Mouse (Mus musculus): Measurements from ENCODE around the gene Tepsin. TPM values are rescaled to one million over a fixed set of nuclear protein-coding genes. Genes with fewer than 3 reads are reported as not detected.

The Tepsin gene
- polyA plus RNA-seq, 1 experiment from 2014 or later: 14.2 TPM

- 79% methylated on average over 14 of the region's 14 CpGs for WGBS
- H3K27me3 ChIP-seq: no peaks in the 10 kb centered on the region
- no peak overlapping the region for H3K27ac ChIP-seq
- no peak for ATAC-seq (ENCODE audit: borderline replicate concordance, extremely low read depth, low FRiP score, low TSS enrichment)
- H3K9ac ChIP-seq: no peak overlapping the region
- 0 out of 2 replicates have a peak, but pooled peaks cover 2% of the 10 kb centered on the region for H3K4me1 ChIP-seq
- H3K4me2 ChIP-seq: no peak overlapping the region
- no peak overlapping the region for H3K4me3 ChIP-seq
- peaks cover 54% of the 10 kb centered on the region for H3K36me3 ChIP-seq
- H3K9me3 ChIP-seq: no peaks in the 10 kb centered on the region
Observed at GRCm38 (mm10) chr11:120109558-120110210, 11.2 kb upstream of the Tepsin start.

GRCm38 (mm10) chr11:120107796-120108195, 9.3 kb upstream of the Tepsin start:
- Histone ChIP-seq H3K4me3 (no peak overlapping the region), H3K9ac (no peak overlapping the region), H3K27ac (no peak overlapping the region), H3K4me2 (no peak overlapping the region), H3K4me1 (0 out of 2 replicates have a peak, but pooled peaks cover 2% of the 10 kb centered on the region), H3K9me3 (no peaks in the 10 kb centered on the region), H3K36me3 (peaks cover 50% of the 10 kb centered on the region), H3K27me3 (no peaks in the 10 kb centered on the region)
- no peak for ATAC-seq (ENCODE audit: borderline replicate concordance, extremely low read depth, low FRiP score, low TSS enrichment)
- 83% methylated on average over 9 of the region's 9 CpGs for WGBS

- Histone ChIP-seq H3K9me3 (no peaks in the 10 kb centered on the region), H3K4me1 (0 out of 2 replicates have a peak, but pooled peaks cover 2% of the 10 kb centered on the region), H3K9ac (no peak overlapping the region), H3K36me3 (peaks cover 50% of the 10 kb centered on the region), H3K27me3 (no peaks in the 10 kb centered on the region), H3K27ac (no peak overlapping the region), H3K4me2 (no peak overlapping the region), H3K4me3 (no peak overlapping the region)
- 52% methylated on average over 2 of the region's 2 CpGs for WGBS
- ATAC-seq (ENCODE audit: borderline replicate concordance, extremely low read depth, low FRiP score, low TSS enrichment): no peak
Observed at GRCm38 (mm10) chr11:120107026-120107425, 8.5 kb upstream of the Tepsin start.

- Histone ChIP-seq H3K9me3 (no peaks in the 10 kb centered on the region), H3K4me3 (no peak overlapping the region), H3K27ac (no peak overlapping the region), H3K4me2 (no peak overlapping the region), H3K9ac (no peak overlapping the region), H3K36me3 (peaks cover 35% of the 10 kb centered on the region), H3K27me3 (no peaks in the 10 kb centered on the region), H3K4me1 (peaks cover 10% of the 10 kb centered on the region)
- WGBS: 70% methylated on average over 3 of the region's 3 CpGs
- no peak for ATAC-seq (ENCODE audit: borderline replicate concordance, extremely low read depth, low FRiP score, low TSS enrichment)
Observed at GRCm38 (mm10) chr11:120103431-120103997, 5.0 kb upstream of the Tepsin start.

DNA sequence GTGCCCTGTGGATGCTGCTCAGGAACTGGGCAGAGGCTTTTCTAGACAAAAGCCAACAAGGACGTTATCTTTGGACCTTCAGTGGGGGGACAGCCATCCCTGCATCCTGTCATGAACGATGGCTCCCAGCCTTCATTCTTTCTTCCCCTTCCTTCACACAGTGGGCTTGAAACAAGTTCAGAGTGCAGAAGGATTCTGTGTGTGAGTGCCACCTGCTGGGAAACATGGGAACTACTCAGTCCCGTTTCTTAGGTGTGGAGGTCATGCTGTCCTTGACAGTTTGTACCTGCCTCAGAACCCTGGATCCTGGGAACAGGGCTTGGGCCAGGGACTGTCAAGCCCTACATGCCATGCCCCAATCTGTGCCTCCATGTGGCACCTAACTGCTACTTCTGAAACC, 2.5 kb upstream of the Tepsin start:
- ATAC-seq (ENCODE audit: borderline replicate concordance, extremely low read depth, low FRiP score, low TSS enrichment): no peak
- no peak overlapping the region for H3K9ac ChIP-seq
- no peaks in the 10 kb centered on the region for H3K27me3 ChIP-seq
- H3K9me3 ChIP-seq: no peaks in the 10 kb centered on the region
- WGBS: 1% methylated on average over 3 of the region's 3 CpGs
- peaks cover 17% of the 10 kb centered on the region for H3K36me3 ChIP-seq
- H3K4me1 ChIP-seq: peaks cover 20% of the 10 kb centered on the region
- no peak overlapping the region for H3K27ac ChIP-seq
- H3K4me2 ChIP-seq: no peak overlapping the region
- H3K4me3 ChIP-seq: no peak overlapping the region

- Histone ChIP-seq H3K4me3 (no peak overlapping the region), H3K4me2 (no peak overlapping the region), H3K9ac (no peak overlapping the region), H3K27ac (no peak overlapping the region), H3K36me3 (peaks cover 41% of the 10 kb centered on the region), H3K4me1 (peaks cover 8% of the 10 kb centered on the region), H3K9me3 (no peaks in the 10 kb centered on the region), H3K27me3 (no peaks in the 10 kb centered on the region)
- 73% methylated on average over 23 of the region's 23 CpGs for whole genome bisulfite sequencing
- ATAC-seq (ENCODE audit: borderline replicate concordance, extremely low read depth, low FRiP score, low TSS enrichment): peak; percentile 13; the same call in 1 of the 2 replicates
Observed at GRCm38 (mm10) chr11:120092817-120093591, 5.5 kb downstream of the Tepsin start.

DNA sequence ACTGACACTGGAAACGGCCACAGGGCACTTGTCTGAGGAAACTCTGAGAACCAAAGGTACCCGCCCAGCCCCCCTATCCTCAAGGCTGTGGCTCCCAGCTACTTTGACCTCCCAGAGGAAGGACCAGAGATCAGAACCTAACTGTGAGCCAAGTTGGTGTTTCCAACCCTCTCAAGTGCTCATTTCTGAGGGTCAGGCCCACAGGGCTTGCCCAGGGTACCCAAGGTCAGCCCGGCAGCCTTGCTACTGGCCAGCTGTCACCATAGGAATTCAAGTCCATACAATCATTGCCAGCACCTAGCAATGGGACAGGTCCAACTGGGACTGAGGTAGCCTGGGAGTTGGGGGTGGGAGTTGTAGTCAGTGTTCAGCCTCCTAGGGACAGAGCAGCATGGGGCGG, 7.9 kb downstream of the Tepsin start:
- no peak overlapping the region for H3K27ac ChIP-seq
- ATAC-seq (ENCODE audit: borderline replicate concordance, extremely low read depth, low FRiP score, low TSS enrichment): no peak
- H3K9ac ChIP-seq: no peak overlapping the region
- peaks cover 11% of the 10 kb centered on the region for H3K4me1 ChIP-seq
- H3K4me3 ChIP-seq: no peak overlapping the region
- H3K9me3 ChIP-seq: no peaks in the 10 kb centered on the region
- WGBS: 86% methylated on average over 4 of the region's 4 CpGs
- H3K27me3 ChIP-seq: no peaks in the 10 kb centered on the region
- H3K4me2 ChIP-seq: no peak overlapping the region
- peaks cover 40% of the 10 kb centered on the region for H3K36me3 ChIP-seq

DNA sequence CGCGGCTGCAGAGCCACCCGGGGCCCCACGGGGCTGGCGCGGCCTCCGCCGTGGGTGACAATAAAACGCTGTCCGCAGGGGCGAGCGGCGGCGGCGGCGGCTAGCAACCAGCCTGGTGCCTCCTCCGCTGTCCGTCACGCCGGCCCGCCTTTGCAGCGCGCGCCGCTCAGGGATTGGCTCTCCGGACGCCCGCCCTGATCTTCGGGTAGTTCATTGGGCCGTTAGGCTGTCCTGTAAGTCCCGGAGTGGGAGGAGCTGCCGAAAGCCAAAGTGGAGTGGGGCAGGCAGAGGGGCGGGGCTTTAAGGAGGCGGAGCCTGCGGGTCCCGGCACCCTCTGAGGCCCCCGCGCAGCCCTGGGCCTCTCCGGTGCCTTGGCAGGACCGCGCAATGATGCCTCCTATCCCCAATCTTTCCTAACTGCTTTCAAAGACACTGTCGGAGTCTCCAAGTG, 11.8 kb downstream of the Tepsin start, which contains the start of gene Cep131:
TSS of gene Cep131 (minus strand) at position 126 of the 451 bp plus-strand sequence.
- H3K4me1 ChIP-seq: peaks cover 21% of the 10 kb centered on the region
- ATAC-seq (ENCODE audit: borderline replicate concordance, extremely low read depth, low FRiP score, low TSS enrichment): peak; percentile 99
- no peaks in the 10 kb centered on the region for H3K27me3 ChIP-seq
- H3K4me3 ChIP-seq: peak within 1 kb of the TSS; percentile 96
- peak within 1 kb of the TSS; percentile 93 for H3K4me2 ChIP-seq
- H3K36me3 ChIP-seq: peaks cover 15% of the 10 kb centered on the region
- peak within 1 kb of the TSS; percentile 98 for H3K9ac ChIP-seq
- H3K9me3 ChIP-seq: no peaks in the 10 kb centered on the region
- WGBS: under 1% methylated on average over 42 of the region's 42 CpGs
- H3K27ac ChIP-seq: peak within 1 kb of the TSS; percentile 80

DNA sequence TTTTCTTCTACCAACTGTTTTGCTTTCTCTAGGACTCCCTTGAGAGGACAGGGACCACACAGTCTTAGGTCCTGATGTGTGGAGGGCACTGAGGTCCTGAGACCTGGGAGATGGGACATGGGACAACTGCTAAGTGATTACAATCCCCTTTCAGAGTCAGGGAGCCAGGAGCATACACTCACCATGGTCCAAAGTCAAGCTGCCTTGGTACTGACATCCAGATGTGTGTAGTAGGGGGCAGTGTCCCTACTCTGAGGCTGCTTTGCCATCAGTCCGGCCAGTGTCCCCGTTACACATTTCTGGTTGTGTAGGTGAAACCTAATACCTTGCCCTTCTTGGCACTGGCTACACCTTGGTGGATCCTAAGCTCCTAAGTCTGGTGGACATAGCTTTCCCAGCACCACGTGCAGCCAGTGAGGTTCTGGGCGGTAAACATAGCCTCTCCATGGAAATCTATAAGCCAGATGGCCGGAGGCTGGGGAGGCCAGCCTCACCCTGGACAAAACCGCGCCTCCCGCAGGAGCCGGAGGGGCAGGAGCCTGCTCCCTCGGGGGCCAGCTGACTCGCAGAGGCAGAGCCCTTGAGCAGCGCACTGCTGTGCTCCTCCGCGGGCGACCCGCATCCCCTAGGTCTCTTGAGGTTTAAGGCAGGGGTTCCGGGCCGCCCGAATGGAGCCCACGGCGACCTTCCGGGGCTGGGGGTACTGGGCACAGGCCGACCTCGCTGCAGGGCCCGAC, 12.5 kb downstream of the Tepsin start:
- under 1% methylated on average over 25 of the region's 25 CpGs for WGBS

DNA sequence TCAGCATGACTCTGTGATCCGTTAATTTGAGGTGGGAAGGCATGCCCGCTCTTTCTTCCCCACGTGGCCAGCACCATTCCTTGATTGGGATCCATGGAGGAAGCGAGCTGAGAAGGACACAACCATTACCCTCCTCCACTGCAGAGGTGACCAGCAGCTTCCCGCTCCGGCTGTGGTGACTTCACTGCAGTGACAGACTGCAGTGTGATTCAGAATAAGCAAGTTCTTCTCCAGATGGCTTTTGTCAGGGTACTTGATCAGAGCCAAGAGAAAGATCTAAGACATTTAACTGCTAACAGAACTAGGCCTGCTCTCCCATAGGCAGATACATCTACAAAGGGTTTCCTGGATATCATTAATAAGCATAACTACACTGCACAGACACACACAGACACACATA, 18.2 kb downstream of the Tepsin start:
- Histone ChIP-seq H3K4me3 (no peak overlapping the region), H3K4me2 (no peak overlapping the region), H3K36me3 (peaks cover 26% of the 10 kb centered on the region), H3K27ac (no peak overlapping the region), H3K4me1 (peaks cover 7% of the 10 kb centered on the region), H3K9ac (no peak overlapping the region), H3K27me3 (no peaks in the 10 kb centered on the region), H3K9me3 (no peaks in the 10 kb centered on the region)
- WGBS: 72% methylated on average over 6 of the region's 6 CpGs
- ATAC-seq (ENCODE audit: borderline replicate concordance, extremely low read depth, low FRiP score, low TSS enrichment): no peak

More for the DNA sequence above, 12.5 kb downstream of the Tepsin start:
- H3K9ac ChIP-seq: peak overlapping the region; percentile 98
- peak overlapping the region; percentile 93 for H3K4me2 ChIP-seq
- H3K9me3 ChIP-seq: no peaks in the 10 kb centered on the region
- peaks cover 9% of the 10 kb centered on the region for H3K36me3 ChIP-seq
- ATAC-seq (ENCODE audit: borderline replicate concordance, extremely low read depth, low FRiP score, low TSS enrichment): peak; percentile 43
- H3K4me3 ChIP-seq: peak overlapping the region; percentile 96
- H3K27ac ChIP-seq: peak overlapping the region; percentile 80
- no peaks in the 10 kb centered on the region for H3K27me3 ChIP-seq
- H3K4me1 ChIP-seq: peaks cover 21% of the 10 kb centered on the region

DNA sequence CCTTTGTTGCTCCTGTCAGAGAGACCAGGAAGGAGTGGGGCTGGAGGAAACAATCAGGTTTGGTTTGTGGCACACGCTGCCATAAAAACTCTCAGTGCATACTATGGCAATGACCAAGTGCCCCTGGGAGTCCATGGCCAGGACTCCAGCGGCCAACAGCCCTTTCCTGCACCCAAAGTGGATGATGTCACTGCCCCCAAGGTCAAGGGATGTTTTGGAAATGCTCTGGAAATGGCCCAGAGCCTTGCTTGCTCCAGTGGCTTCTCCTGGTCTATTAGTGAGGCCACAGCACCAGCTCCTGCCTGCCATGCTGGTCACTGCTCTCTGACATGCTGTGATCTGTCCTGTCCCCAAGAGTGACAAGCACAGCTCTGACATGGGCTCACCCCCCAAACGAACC, 22.3 kb downstream of the Tepsin start:
- WGBS: 71% methylated on average over 3 of the region's 3 CpGs
- no peaks in the 10 kb centered on the region for H3K4me1 ChIP-seq
- H3K9ac ChIP-seq: no peak overlapping the region
- H3K4me2 ChIP-seq: no peak overlapping the region
- no peaks in the 10 kb centered on the region for H3K27me3 ChIP-seq
- H3K27ac ChIP-seq: no peak overlapping the region
- H3K4me3 ChIP-seq: no peak overlapping the region
- no peak for ATAC-seq (ENCODE audit: borderline replicate concordance, extremely low read depth, low FRiP score, low TSS enrichment)
- no peaks in the 10 kb centered on the region for H3K9me3 ChIP-seq
- peaks cover 46% of the 10 kb centered on the region for H3K36me3 ChIP-seq
